Mouse (Mus musculus): ENCODE data around the gene Tmco1. TPM values are rescaled to one million over a fixed set of nuclear protein-coding genes. Genes with fewer than 3 reads are reported as not detected.

Tmco1 gene
- polyA plus RNA-seq, 1 experiment from 2014 or later, result 125 TPM

- Histone ChIP-seq H3K36me3 (ENCODE audit: control insufficient read depth, insufficient read depth, low read length) (peaks cover 16% of the 10 kb centered on the region), H3K27me3 (ENCODE audit: control insufficient read depth, insufficient read depth, low read depth, low read length) (no peaks in the 10 kb centered on the region), H3K4me3 (ENCODE audit: low read length) (no peak overlapping the region), H3K9ac (ENCODE audit: low read length) (no peak overlapping the region), H3K27ac (ENCODE audit: low read length) (no peak overlapping the region), H3K4me2 (ENCODE audit: low read depth, low read length) (no peak overlapping the region), H3K4me1 (replicated peaks; ENCODE audit: control insufficient read depth, insufficient read depth, low read length) (no peaks in the 10 kb centered on the region), H3K9me3 (ENCODE audit: control insufficient read depth, low read length) (no peaks in the 10 kb centered on the region)
- WGBS, result 90% methylated on average over 9 of the region's 9 CpGs
- no peak for ATAC-seq (ENCODE audit: low read depth)
Measured at GRCm38 (mm10) chr1:167357387-167357786, 49.2 kb downstream of the Tmco1 start.

- ATAC-seq (ENCODE audit: low read depth), result no peak
- no peak overlapping the region for H3K4me2 ChIP-seq (ENCODE audit: low read depth, low read length)
- H3K36me3 ChIP-seq (ENCODE audit: control insufficient read depth, insufficient read depth, low read length), result peaks cover 16% of the 10 kb centered on the region
- H3K27ac ChIP-seq (ENCODE audit: low read length), result no peak overlapping the region
- 80% methylated on average over 9 of the region's 9 CpGs for WGBS
- no peaks in the 10 kb centered on the region for H3K27me3 ChIP-seq (ENCODE audit: control insufficient read depth, insufficient read depth, low read depth, low read length)
- no peaks in the 10 kb centered on the region for H3K9me3 ChIP-seq (ENCODE audit: control insufficient read depth, low read length)
- no peaks in the 10 kb centered on the region for H3K4me1 ChIP-seq (replicated peaks; ENCODE audit: control insufficient read depth, insufficient read depth, low read length)
- H3K9ac ChIP-seq (ENCODE audit: low read length), result no peak overlapping the region
- H3K4me3 ChIP-seq (ENCODE audit: low read length), result no peak overlapping the region
Measured at GRCm38 (mm10) chr1:167358731-167359130, 50.6 kb downstream of the Tmco1 start.

GRCm38 (mm10) chr1:167360268-167360667 lies 52.1 kb downstream of the Tmco1 start:
- 92% methylated on average over 4 of the region's 4 CpGs for WGBS
- no peaks in the 10 kb centered on the region for H3K27me3 ChIP-seq (ENCODE audit: control insufficient read depth, insufficient read depth, low read depth, low read length)
- H3K9me3 ChIP-seq (ENCODE audit: control insufficient read depth, low read length), result no peaks in the 10 kb centered on the region
- peaks cover 8% of the 10 kb centered on the region for H3K36me3 ChIP-seq (ENCODE audit: control insufficient read depth, insufficient read depth, low read length)
- no peaks in the 10 kb centered on the region for H3K4me1 ChIP-seq (replicated peaks; ENCODE audit: control insufficient read depth, insufficient read depth, low read length)
- H3K4me3 ChIP-seq (ENCODE audit: low read length), result no peak overlapping the region
- no peak overlapping the region for H3K9ac ChIP-seq (ENCODE audit: low read length)
- no peak for ATAC-seq (ENCODE audit: low read depth)
- no peak overlapping the region for H3K27ac ChIP-seq (ENCODE audit: low read length)
- H3K4me2 ChIP-seq (ENCODE audit: low read depth, low read length), result no peak overlapping the region

- Histone ChIP-seq H3K27ac (ENCODE audit: low read length) (no peak overlapping the region), H3K9ac (ENCODE audit: low read length) (no peak overlapping the region), H3K4me3 (ENCODE audit: low read length) (no peak overlapping the region), H3K27me3 (ENCODE audit: control insufficient read depth, insufficient read depth, low read depth, low read length) (no peaks in the 10 kb centered on the region), H3K36me3 (ENCODE audit: control insufficient read depth, insufficient read depth, low read length) (peaks cover 2% of the 10 kb centered on the region), H3K9me3 (ENCODE audit: control insufficient read depth, low read length) (no peaks in the 10 kb centered on the region), H3K4me2 (ENCODE audit: low read depth, low read length) (no peak overlapping the region), H3K4me1 (replicated peaks; ENCODE audit: control insufficient read depth, insufficient read depth, low read length) (no peaks in the 10 kb centered on the region)
- WGBS, result 74% methylated on average over 4 of the region's 4 CpGs
- ATAC-seq (ENCODE audit: low read depth), result no peak
Measured at GRCm38 (mm10) chr1:167362819-167363218, 54.6 kb downstream of the Tmco1 start.

GRCm38 (mm10) chr1:167363322-167363721 lies 55.1 kb downstream of the Tmco1 start:
- 67% methylated on average over 5 of the region's 5 CpGs for WGBS
- H3K36me3 ChIP-seq (ENCODE audit: control insufficient read depth, insufficient read depth, low read length), result peaks cover 2% of the 10 kb centered on the region
- H3K4me2 ChIP-seq (ENCODE audit: low read depth, low read length), result no peak overlapping the region
- no peaks in the 10 kb centered on the region for H3K4me1 ChIP-seq (replicated peaks; ENCODE audit: control insufficient read depth, insufficient read depth, low read length)
- no peaks in the 10 kb centered on the region for H3K9me3 ChIP-seq (ENCODE audit: control insufficient read depth, low read length)
- H3K4me3 ChIP-seq (ENCODE audit: low read length), result no peak overlapping the region
- no peak overlapping the region for H3K9ac ChIP-seq (ENCODE audit: low read length)
- H3K27me3 ChIP-seq (ENCODE audit: control insufficient read depth, insufficient read depth, low read depth, low read length), result no peaks in the 10 kb centered on the region
- ATAC-seq (ENCODE audit: low read depth), result no peak
- H3K27ac ChIP-seq (ENCODE audit: low read length), result no peak overlapping the region

GRCm38 (mm10) chr1:167365808-167366207 lies 57.6 kb downstream of the Tmco1 start:
- Histone ChIP-seq H3K27ac (ENCODE audit: low read length) (no peak overlapping the region), H3K4me3 (ENCODE audit: low read length) (no peak overlapping the region), H3K27me3 (ENCODE audit: control insufficient read depth, insufficient read depth, low read depth, low read length) (no peaks in the 10 kb centered on the region), H3K4me2 (ENCODE audit: low read depth, low read length) (no peak overlapping the region), H3K9ac (ENCODE audit: low read length) (no peak overlapping the region), H3K36me3 (ENCODE audit: control insufficient read depth, insufficient read depth, low read length) (peaks cover 2% of the 10 kb centered on the region), H3K9me3 (ENCODE audit: control insufficient read depth, low read length) (no peaks in the 10 kb centered on the region), H3K4me1 (replicated peaks; ENCODE audit: control insufficient read depth, insufficient read depth, low read length) (no peaks in the 10 kb centered on the region)
- WGBS, result 88% methylated on average over 7 of the region's 7 CpGs
- ATAC-seq (ENCODE audit: low read depth), result no peak

- Histone ChIP-seq H3K27me3 (ENCODE audit: control insufficient read depth, insufficient read depth, low read depth, low read length) (no peaks in the 10 kb centered on the region), H3K4me1 (replicated peaks; ENCODE audit: control insufficient read depth, insufficient read depth, low read length) (no peaks in the 10 kb centered on the region), H3K9me3 (ENCODE audit: control insufficient read depth, low read length) (no peaks in the 10 kb centered on the region), H3K4me3 (ENCODE audit: low read length) (no peak overlapping the region), H3K36me3 (ENCODE audit: control insufficient read depth, insufficient read depth, low read length) (peaks cover 2% of the 10 kb centered on the region), H3K9ac (ENCODE audit: low read length) (no peak overlapping the region), H3K4me2 (ENCODE audit: low read depth, low read length) (no peak overlapping the region), H3K27ac (ENCODE audit: low read length) (no peak overlapping the region)
- ATAC-seq (ENCODE audit: low read depth), result no peak
- WGBS, result 90% methylated on average over 6 of the region's 6 CpGs
Measured at GRCm38 (mm10) chr1:167366621-167367020, 58.4 kb downstream of the Tmco1 start.

GRCm38 (mm10) chr1:167368018-167368417 lies 59.8 kb downstream of the Tmco1 start:
- no peak overlapping the region for H3K4me3 ChIP-seq (ENCODE audit: low read length)
- H3K27me3 ChIP-seq (ENCODE audit: control insufficient read depth, insufficient read depth, low read depth, low read length), result no peaks in the 10 kb centered on the region
- H3K27ac ChIP-seq (ENCODE audit: low read length), result no peak overlapping the region
- WGBS, result 88% methylated on average over 4 of the region's 4 CpGs
- H3K4me1 ChIP-seq (replicated peaks; ENCODE audit: control insufficient read depth, insufficient read depth, low read length), result no peaks in the 10 kb centered on the region
- no peak overlapping the region for H3K9ac ChIP-seq (ENCODE audit: low read length)
- peaks cover 2% of the 10 kb centered on the region for H3K36me3 ChIP-seq (ENCODE audit: control insufficient read depth, insufficient read depth, low read length)
- no peak overlapping the region for H3K4me2 ChIP-seq (ENCODE audit: low read depth, low read length)
- no peaks in the 10 kb centered on the region for H3K9me3 ChIP-seq (ENCODE audit: control insufficient read depth, low read length)
- no peak for ATAC-seq (ENCODE audit: low read depth)

GRCm38 (mm10) chr1:167368513-167368912 lies 60.3 kb downstream of the Tmco1 start:
- ATAC-seq (ENCODE audit: low read depth), result no peak
- Histone ChIP-seq H3K27ac (ENCODE audit: low read length) (no peak overlapping the region), H3K9me3 (ENCODE audit: control insufficient read depth, low read length) (no peaks in the 10 kb centered on the region), H3K27me3 (ENCODE audit: control insufficient read depth, insufficient read depth, low read depth, low read length) (no peaks in the 10 kb centered on the region), H3K4me3 (ENCODE audit: low read length) (no peak overlapping the region), H3K4me1 (replicated peaks; ENCODE audit: control insufficient read depth, insufficient read depth, low read length) (no peaks in the 10 kb centered on the region), H3K4me2 (ENCODE audit: low read depth, low read length) (no peak overlapping the region), H3K36me3 (ENCODE audit: control insufficient read depth, insufficient read depth, low read length) (peaks cover 2% of the 10 kb centered on the region), H3K9ac (ENCODE audit: low read length) (no peak overlapping the region)
- WGBS, result 75% methylated on average over 7 of the region's 7 CpGs

GRCm38 (mm10) chr1:167369905-167370304 lies 61.7 kb downstream of the Tmco1 start:
- H3K9me3 ChIP-seq (ENCODE audit: control insufficient read depth, low read length), result no peaks in the 10 kb centered on the region
- 8% methylated on average over 7 of the region's 7 CpGs for WGBS
- peak; percentile 56 for ATAC-seq (ENCODE audit: low read depth)
- H3K9ac ChIP-seq (ENCODE audit: low read length), result no peak overlapping the region
- H3K27me3 ChIP-seq (ENCODE audit: control insufficient read depth, insufficient read depth, low read depth, low read length), result no peaks in the 10 kb centered on the region
- no peak overlapping the region for H3K4me2 ChIP-seq (ENCODE audit: low read depth, low read length)
- H3K4me3 ChIP-seq (ENCODE audit: low read length), result no peak overlapping the region
- no peak overlapping the region for H3K27ac ChIP-seq (ENCODE audit: low read length)
- H3K4me1 ChIP-seq (replicated peaks; ENCODE audit: control insufficient read depth, insufficient read depth, low read length), result no peaks in the 10 kb centered on the region; the same call in 1 of the 2 replicates
- H3K36me3 ChIP-seq (ENCODE audit: control insufficient read depth, insufficient read depth, low read length), result peaks cover 2% of the 10 kb centered on the region

Data from lung, embryonic 16.5 days (tissue).